Mouse (Mus musculus) MEL (cell line): ENCODE measurements around the gene Ttc30a2. TPM values are rescaled to one million over a fixed set of nuclear protein-coding genes. Genes with fewer than 3 reads are reported as not detected.

Experiments
- DNase-seq: peaks from one replicate; pipeline ENCODE4 v3.0.0; 2011; ENCODE audit warnings: low read depth, low spot score
- H3K27ac ChIP-seq: 2 replicates; pipeline ENCODE4 v1.5.1; 2012; ENCODE audit warnings: low read depth, mild to moderate bottlenecking, control low read depth, low read length, moderate library complexity; ENCODE audit not compliant: control insufficient read depth
- H3K27me3 ChIP-seq, 2 experiments: fragments of 150-350 bp in 1 of 2; sonication (generic) in 1 of 2; 2 replicates each; pipeline ENCODE4 v1.6.1; 2012; ENCODE audit warnings: low read length in 2 of 2, mild to moderate bottlenecking in 2 of 2, improper control_type of control experiment in 1 of 2, moderate library complexity in 1 of 2; ENCODE audit not compliant: insufficient read depth in 2 of 2, control insufficient read depth in 1 of 2
- H3K36me3 ChIP-seq, 2 experiments: 2 replicates each; pipeline ENCODE4 v1.6.1; 2012 to 2014; ENCODE audit warnings: low read length in 2 of 2, improper control_type of control experiment in 1 of 2, inconsistent platforms in 1 of 2, mild to moderate bottlenecking in 1 of 2; ENCODE audit not compliant: insufficient read depth in 2 of 2, control insufficient read depth in 1 of 2
- H3K4me1 ChIP-seq, 2 experiments: fragments of 150-350 bp in 1 of 2; sonication (generic) in 1 of 2; 2 replicates each; pipeline ENCODE4 v1.6.1; 2012; ENCODE audit warnings: low read length in 2 of 2, improper control_type of control experiment in 1 of 2, mild to moderate bottlenecking in 1 of 2; ENCODE audit not compliant: insufficient read depth in 2 of 2, control insufficient read depth in 1 of 2
- H3K4me3 ChIP-seq, 2 experiments: fragments of 150-350 bp in 1 of 2; sonication (generic) in 1 of 2; 2 replicates each; pipeline ENCODE4 v1.5.1; 2012; ENCODE audit warnings: low read depth in 2 of 2, low read length in 2 of 2, mild to moderate bottlenecking in 2 of 2, moderate library complexity in 2 of 2, control low read depth in 1 of 2, improper control_type of control experiment in 1 of 2; ENCODE audit not compliant: control insufficient read depth in 1 of 2, insufficient read depth in 1 of 2
- H3K79me2 ChIP-seq: 2 replicates; pipeline ENCODE4 v1.6.1; 2012; ENCODE audit warnings: mild to moderate bottlenecking, low read length, moderate library complexity; ENCODE audit not compliant: control insufficient read depth, poor library complexity, insufficient read depth
- H3K9ac ChIP-seq: 2 replicates; pipeline ENCODE4 v1.6.1; 2012; ENCODE audit warnings: low read depth, mild to moderate bottlenecking, control low read depth, low read length, moderate library complexity; ENCODE audit not compliant: control insufficient read depth, poor library complexity, severe bottlenecking
- H3K9me3 ChIP-seq: fragments of 150-350 bp; sonication (generic); replicated peaks from 2 replicates; pipeline ENCODE4 v1.6.1; 2012; ENCODE audit warnings: mild to moderate bottlenecking, low read length, improper control_type of control experiment, moderate library complexity; ENCODE audit not compliant: insufficient read depth
- CHD2 ChIP-seq: IDR thresholded peaks from 2 replicates; pipeline ENCODE4 v1.6.1; 2011; ENCODE audit warnings: low read length, improper control_type of control experiment
- CTCF ChIP-seq, 3 experiments: IDR thresholded peaks in 2 of 3; conservative IDR thresholded peaks in 1 of 3; 2 replicates each; pipeline ENCODE4 v1.5.1; 2011 to 2012; ENCODE audit warnings: low read length in 3 of 3, low read depth in 2 of 3, mild to moderate bottlenecking in 2 of 3, improper control_type of control experiment in 1 of 3, inconsistent platforms in 1 of 3, mixed read lengths in 1 of 3, moderate library complexity in 1 of 3; ENCODE audit not compliant: control insufficient read depth in 1 of 3, insufficient read depth in 1 of 3, poor library complexity in 1 of 3, severe bottlenecking in 1 of 3
- E2F4 ChIP-seq: IDR thresholded peaks from 2 replicates; pipeline ENCODE4 v1.6.1; 2011; ENCODE audit warnings: low read depth, low read length, improper control_type of control experiment, borderline replicate concordance
- ELF1 ChIP-seq: IDR thresholded peaks from 2 replicates; pipeline ENCODE4 v1.6.1; 2014; ENCODE audit warnings: low read depth, mild to moderate bottlenecking, inconsistent platforms, low read length, improper control_type of control experiment, moderate library complexity
- EP300 ChIP-seq, 2 experiments: IDR thresholded peaks; 2 replicates each; pipeline ENCODE4 v1.6.1; 2011; ENCODE audit warnings: improper control_type of control experiment in 2 of 2, low read length in 2 of 2, low read depth in 1 of 2, mild to moderate bottlenecking in 1 of 2
- GABPA ChIP-seq: IDR thresholded peaks from 2 replicates; pipeline ENCODE4 v1.6.1; 2012; ENCODE audit warnings: low read depth, mild to moderate bottlenecking, inconsistent platforms, low read length, improper control_type of control experiment, moderate library complexity
- HCFC1 ChIP-seq: IDR thresholded peaks from 2 replicates; pipeline ENCODE4 v1.6.1; 2012; ENCODE audit warnings: low read depth, mild to moderate bottlenecking, inconsistent platforms, low read length, improper control_type of control experiment, moderate library complexity
- MAFK ChIP-seq: IDR thresholded peaks from 2 replicates; pipeline ENCODE4 v1.6.1; 2011; ENCODE audit warnings: low read depth, mild to moderate bottlenecking, low read length, improper control_type of control experiment, borderline replicate concordance
- MAX ChIP-seq: IDR thresholded peaks from 2 replicates; pipeline ENCODE4 v1.6.1; 2011; ENCODE audit warnings: low read length, improper control_type of control experiment
- MAZ ChIP-seq: IDR thresholded peaks from 2 replicates; pipeline ENCODE4 v1.6.1; 2012; ENCODE audit warnings: low read depth, mild to moderate bottlenecking, inconsistent platforms, low read length, improper control_type of control experiment
- MEF2A ChIP-seq: IDR thresholded peaks from 2 replicates; pipeline ENCODE4 v1.6.1; 2014; ENCODE audit warnings: low read depth, mild to moderate bottlenecking, inconsistent platforms, low read length, improper control_type of control experiment; ENCODE audit not compliant: poor library complexity, insufficient replicate concordance, severe bottlenecking; ENCODE audit errors: extremely low read depth
- MXI1 ChIP-seq: IDR thresholded peaks from 2 replicates; pipeline ENCODE4 v1.6.1; 2011; ENCODE audit warnings: mild to moderate bottlenecking, low read depth, low read length, improper control_type of control experiment
- MYB ChIP-seq: IDR thresholded peaks from 2 replicates; pipeline ENCODE4 v1.6.1; 2011; ENCODE audit warnings: mild to moderate bottlenecking, low read depth, low read length, improper control_type of control experiment
- NRF1 ChIP-seq: IDR thresholded peaks from 2 replicates; pipeline ENCODE4 v1.6.1; 2014; ENCODE audit warnings: low read depth, mild to moderate bottlenecking, inconsistent platforms, low read length, improper control_type of control experiment, moderate library complexity; ENCODE audit not compliant: poor library complexity, insufficient read depth, severe bottlenecking
- POLR2A ChIP-seq, 2 experiments: IDR thresholded peaks; 2 replicates each; pipeline ENCODE4 v1.6.1; 2011 to 2012; ENCODE audit warnings: low read length in 2 of 2, mild to moderate bottlenecking in 2 of 2, control low read depth in 1 of 2, improper control_type of control experiment in 1 of 2, low read depth in 1 of 2, moderate library complexity in 1 of 2; ENCODE audit not compliant: control insufficient read depth in 1 of 2, insufficient read depth in 1 of 2, poor library complexity in 1 of 2
- POLR2AphosphoS5 ChIP-seq: IDR thresholded peaks from 2 replicates; pipeline ENCODE4 v1.6.1; 2012; ENCODE audit warnings: low read depth, borderline replicate concordance, mild to moderate bottlenecking, inconsistent platforms, low read length, moderate library complexity, mixed read lengths
- RAD21 ChIP-seq: IDR thresholded peaks from 2 replicates; pipeline ENCODE4 v1.6.1; 2011; ENCODE audit warnings: mild to moderate bottlenecking, low read depth, low read length, improper control_type of control experiment
- RCOR1 ChIP-seq: IDR thresholded peaks from 2 replicates; pipeline ENCODE4 v1.6.1; 2012; ENCODE audit warnings: low read depth, mild to moderate bottlenecking, inconsistent platforms, low read length, improper control_type of control experiment
- SIN3A ChIP-seq: IDR thresholded peaks from 2 replicates; pipeline ENCODE4 v1.6.1; 2012; ENCODE audit warnings: low read length, improper control_type of control experiment, inconsistent platforms
- TBP ChIP-seq: IDR thresholded peaks from 2 replicates; pipeline ENCODE4 v1.8.0; 2011; ENCODE audit warnings: low read depth, low read length, improper control_type of control experiment
- UBTF ChIP-seq: IDR thresholded peaks from 2 replicates; pipeline ENCODE4 v1.6.1; 2012; ENCODE audit warnings: low read depth, mild to moderate bottlenecking, inconsistent platforms, low read length, improper control_type of control experiment, moderate library complexity, borderline replicate concordance; ENCODE audit not compliant: insufficient read depth
- USF2 ChIP-seq, 2 experiments: IDR thresholded peaks; 2 replicates each; pipeline ENCODE4 v1.6.1; 2011 to 2012; ENCODE audit warnings: improper control_type of control experiment in 2 of 2, low read length in 2 of 2, borderline replicate concordance in 1 of 2, inconsistent platforms in 1 of 2, low read depth in 1 of 2, mild to moderate bottlenecking in 1 of 2; ENCODE audit not compliant: insufficient read depth in 1 of 2
- ZKSCAN1 ChIP-seq: IDR thresholded peaks from 2 replicates; pipeline ENCODE4 v1.6.1; 2012; ENCODE audit warnings: low read depth, mild to moderate bottlenecking, inconsistent platforms, low read length, improper control_type of control experiment, moderate library complexity
- ZMIZ1 ChIP-seq: IDR thresholded peaks from 2 replicates; pipeline ENCODE4 v1.6.1; 2012; ENCODE audit warnings: low read depth, mild to moderate bottlenecking, inconsistent platforms, low read length, improper control_type of control experiment, moderate library complexity
- ZNF384 ChIP-seq: IDR thresholded peaks from 2 replicates; pipeline ENCODE4 v1.6.1; 2012; ENCODE audit warnings: low read depth, mild to moderate bottlenecking, inconsistent platforms, low read length, improper control_type of control experiment
- polyA plus RNA-seq, 2 experiments: library from polyadenylated mRNA; stranded (reverse) in 1 of 2; unstranded in 1 of 2; fragments of >175 nt in 1 of 2; fragments of >200 nt in 1 of 2; gene quantifications; 2 replicates each; pipeline versions ENCODE4 v1.2.1 to v1.2.4; 2012; ENCODE audit warnings: low replicate concordance in 2 of 2, low read depth in 1 of 2; ENCODE audit not compliant: insufficient read length in 2 of 2, insufficient read depth in 1 of 2, missing spikeins in 1 of 2
- total RNA-seq: library from RNA; depleted of rRNA; stranded (reverse); fragments of 300-350 nt; gene quantifications from 2 replicates; pipeline ENCODE4 v1.2.3, GENCODE M21; 2012

Ttc30a2 gene
- total and polyA plus RNA-seq, 3 experiments, result not detected

- no peaks in the 10 kb centered on the region for H3K79me2 ChIP-seq
- no peaks in the 10 kb centered on the region for H3K9me3 ChIP-seq
- H3K36me3 ChIP-seq, result no peaks in the 10 kb centered on the region
- no peaks in the 10 kb centered on the region for H3K4me1 ChIP-seq
- H3K27me3 ChIP-seq, result 0 out of 4 replicates have a peak, but pooled peaks cover 0 to 1% of the 10 kb centered on the region in 2 experiments
- no peak overlapping the region for H3K9ac ChIP-seq
- no peak overlapping the region for H3K27ac ChIP-seq
- DNase-seq, result no peak
- no peak for TF ChIP-seq POLR2A (IDR thresholded peaks at IDR 0.05; ENCODE audit: control insufficient read depth in 1 of 2, insufficient read depth in 1 of 2, low read depth in 1 of 2, low read length in 2 of 2, poor library complexity in 1 of 2)
- TF ChIP-seq TBP, result no peak
- no peak for TF ChIP-seq USF2 (IDR thresholded peaks at IDR 0.05; ENCODE audit: borderline replicate concordance in 1 of 2, insufficient read depth in 1 of 2, low read depth in 1 of 2, low read length in 2 of 2)
- no peak for TF ChIP-seq UBTF
- TF ChIP-seq ZNF384, result no peak
- no peak for TF ChIP-seq CHD2
- TF ChIP-seq ZMIZ1, result no peak
- TF ChIP-seq E2F4, result no peak
- TF ChIP-seq RAD21, result no peak
- TF ChIP-seq SIN3A, result no peak
- TF ChIP-seq POLR2AphosphoS5, result no peak
- TF ChIP-seq MAFK, result no peak
- TF ChIP-seq MXI1, result no peak
- no peak for TF ChIP-seq MEF2A
- TF ChIP-seq ZKSCAN1, result no peak
- TF ChIP-seq MAX, result no peak
- TF ChIP-seq MAZ, result no peak
- no peak for TF ChIP-seq NRF1
- H3K4me3 ChIP-seq, result no peak overlapping the region
Measured at GRCm38 (mm10) chr2:76015460-76015859, 37.5 kb upstream of the Ttc30a2 start.

- no peak for DNase-seq
- no peaks in the 10 kb centered on the region for H3K9me3 ChIP-seq
- no peak for TF ChIP-seq MAFK
- TF ChIP-seq ELF1, result no peak
- no peak for TF ChIP-seq HCFC1
- TF ChIP-seq EP300 (IDR thresholded peaks at IDR 0.05; ENCODE audit: low read depth in 1 of 2, low read length in 2 of 2), result no peak
- no peak for TF ChIP-seq MEF2A
- TF ChIP-seq RCOR1, result no peak
- no peak for TF ChIP-seq CTCF (IDR thresholded peaks at IDR 0.05 in 2 of 3, conservative IDR thresholded peaks at IDR 0.05 in 1 of 3; ENCODE audit: control insufficient read depth in 1 of 3, insufficient read depth in 1 of 3, low read depth in 2 of 3, low read length in 3 of 3, poor library complexity in 1 of 3, severe bottlenecking in 1 of 3)
- no peak for TF ChIP-seq USF2 (IDR thresholded peaks at IDR 0.05; ENCODE audit: borderline replicate concordance in 1 of 2, insufficient read depth in 1 of 2, low read depth in 1 of 2, low read length in 2 of 2)
- no peak for TF ChIP-seq SIN3A
- no peak for TF ChIP-seq MYB
- no peak for TF ChIP-seq GABPA
- TF ChIP-seq POLR2A (IDR thresholded peaks at IDR 0.05; ENCODE audit: control insufficient read depth in 1 of 2, insufficient read depth in 1 of 2, low read depth in 1 of 2, low read length in 2 of 2, poor library complexity in 1 of 2), result no peak
- no peak for TF ChIP-seq E2F4
- H3K4me3 ChIP-seq, result no peak overlapping the region
- no peaks in the 10 kb centered on the region for H3K36me3 ChIP-seq
- H3K27ac ChIP-seq, result no peak overlapping the region
- no peak overlapping the region for H3K9ac ChIP-seq
- no peaks in the 10 kb centered on the region for H3K4me1 ChIP-seq
- H3K79me2 ChIP-seq, result no peaks in the 10 kb centered on the region
- 0 out of 4 replicates have a peak, but pooled peaks cover 0 to 1% of the 10 kb centered on the region in 2 experiments for H3K27me3 ChIP-seq
Measured at GRCm38 (mm10) chr2:76014659-76015058, 36.7 kb upstream of the Ttc30a2 start.
